Mouse (Mus musculus): ENCODE measurements around the gene Map2k7. TPM values are rescaled to one million over a fixed set of nuclear protein-coding genes. Genes with fewer than 3 reads are reported as not detected.

Map2k7 gene
- polyA plus RNA-seq, 1 experiment from 2014 or later, result 24.6 TPM

- Histone ChIP-seq H3K27ac (peak overlapping the region; percentile 68; the same call in 1 of the 2 replicates), H3K4me1 (peaks cover 30% of the 10 kb centered on the region), H3K4me2 (peak overlapping the region; percentile 95), H3K27me3 (replicated peaks) (peaks cover 22% of the 10 kb centered on the region), H3K9me3 (no peaks in the 10 kb centered on the region), H3K9ac (no peak overlapping the region), H3K36me3 (no peaks in the 10 kb centered on the region), H3K4me3 (replicated peaks) (peak overlapping the region; percentile 48)
- under 1% methylated on average over 25 of the region's 25 CpGs for WGBS
- peak; percentile 19; the same call in 1 of the 2 replicates for ATAC-seq (ENCODE audit: insufficient read depth, low FRiP score, low read depth)
Measured at GRCm38 (mm10) chr8:4212809-4213209, 25.7 kb upstream of the Map2k7 start.

DNA sequence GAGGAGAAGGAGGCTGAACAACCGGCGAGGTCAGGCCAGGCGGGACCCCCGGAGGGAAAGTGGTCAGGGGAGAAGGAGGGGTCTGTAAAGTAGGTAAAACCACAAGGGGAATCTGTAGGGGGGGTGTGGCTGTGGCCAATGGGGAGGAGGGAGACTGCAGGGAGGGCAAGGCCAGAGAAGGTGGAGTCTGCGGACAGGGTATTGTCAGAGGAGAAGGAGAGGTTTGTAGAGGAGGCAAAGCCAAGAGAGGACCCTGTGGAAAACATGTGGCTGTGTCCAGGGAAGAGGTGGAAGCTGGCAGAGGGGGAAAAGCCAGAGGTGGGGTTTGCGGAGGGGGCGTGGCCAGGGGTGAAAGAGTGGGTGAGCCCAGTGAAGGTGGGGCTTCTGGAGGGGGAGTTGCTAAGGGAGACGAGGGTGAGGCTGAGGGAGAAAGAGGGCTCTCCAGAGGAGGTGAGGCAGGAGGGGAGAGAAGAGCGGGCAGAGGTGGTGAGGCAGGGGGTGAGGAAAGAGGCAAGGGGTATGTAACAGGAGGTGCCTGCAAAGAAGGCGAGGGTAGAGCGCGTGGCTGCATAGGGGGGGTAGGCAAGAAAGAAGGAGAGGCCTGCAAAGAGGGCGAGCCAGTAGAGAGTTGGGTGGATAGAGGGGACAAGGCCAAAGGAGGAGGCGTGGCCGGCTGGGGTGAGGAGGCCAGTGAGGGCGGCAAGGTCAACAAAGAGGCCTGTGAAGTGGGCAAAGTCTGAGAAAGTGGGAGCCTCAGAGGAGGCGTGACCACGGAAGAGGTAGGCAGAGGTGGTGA lies 25.1 kb upstream of the Map2k7 start:
- peaks cover 30% of the 10 kb centered on the region for H3K4me1 ChIP-seq
- no peaks in the 10 kb centered on the region for H3K36me3 ChIP-seq
- H3K4me3 ChIP-seq (replicated peaks), result peak overlapping the region; percentile 48
- peaks cover 22% of the 10 kb centered on the region for H3K27me3 ChIP-seq (replicated peaks)
- H3K4me2 ChIP-seq, result peak overlapping the region; percentile 95
- WGBS, result 3% methylated on average over 18 of the region's 18 CpGs
- H3K9me3 ChIP-seq, result no peaks in the 10 kb centered on the region
- H3K27ac ChIP-seq, result peak overlapping the region; percentile 68
- peak; percentile 68 for ATAC-seq (ENCODE audit: insufficient read depth, low FRiP score, low read depth)
- no peak overlapping the region for H3K9ac ChIP-seq

- Histone ChIP-seq H3K27me3 (replicated peaks) (peaks cover 22% of the 10 kb centered on the region), H3K9ac (no peak overlapping the region), H3K27ac (peak overlapping the region; percentile 68), H3K36me3 (no peaks in the 10 kb centered on the region), H3K4me3 (replicated peaks) (peak overlapping the region; percentile 48), H3K4me1 (peaks cover 30% of the 10 kb centered on the region), H3K9me3 (no peaks in the 10 kb centered on the region), H3K4me2 (peak overlapping the region; percentile 95)
- peak; percentile 74 for ATAC-seq (ENCODE audit: insufficient read depth, low FRiP score, low read depth)
- WGBS, result 11% methylated on average over 33 of the region's 33 CpGs
Measured at GRCm38 (mm10) chr8:4214006-4214980, 24.2 kb upstream of the Map2k7 start.

- H3K27ac ChIP-seq, result no peak overlapping the region
- 8% methylated on average over 18 of the region's 18 CpGs for WGBS
- H3K27me3 ChIP-seq (replicated peaks), result peaks cover 22% of the 10 kb centered on the region
- peak overlapping the region; percentile 93 for H3K4me2 ChIP-seq
- H3K4me1 ChIP-seq, result peaks cover 30% of the 10 kb centered on the region
- no peaks in the 10 kb centered on the region for H3K36me3 ChIP-seq
- H3K9ac ChIP-seq, result no peak overlapping the region
- no peak for ATAC-seq (ENCODE audit: insufficient read depth, low FRiP score, low read depth)
- H3K9me3 ChIP-seq, result no peaks in the 10 kb centered on the region
- peak overlapping the region; percentile 53 for H3K4me3 ChIP-seq (replicated peaks)
Measured at GRCm38 (mm10) chr8:4216296-4216695, 22.2 kb upstream of the Map2k7 start.

GRCm38 (mm10) chr8:4216791-4217621 lies 21.5 kb upstream of the Map2k7 start, which contains the start of gene Prr36:
TSS of gene Prr36 (minus strand) at chr8:4217459.
- Histone ChIP-seq H3K9ac (peak within 1 kb of the TSS; percentile 22; the same call in 1 of the 2 replicates), H3K36me3 (no peaks in the 10 kb centered on the region), H3K27me3 (replicated peaks) (peaks cover 22% of the 10 kb centered on the region), H3K9me3 (no peaks in the 10 kb centered on the region), H3K4me2 (peak within 1 kb of the TSS; percentile 93), H3K4me3 (replicated peaks) (peak within 1 kb of the TSS; percentile 53), H3K27ac (no peak within 1 kb of the TSS), H3K4me1 (peaks cover 30% of the 10 kb centered on the region)
- 0 out of 2 replicates have a peak, but pooled peaks have one; percentile 17 for ATAC-seq (ENCODE audit: insufficient read depth, low FRiP score, low read depth)
- WGBS, result 1% methylated on average over 44 of the region's 44 CpGs

DNA sequence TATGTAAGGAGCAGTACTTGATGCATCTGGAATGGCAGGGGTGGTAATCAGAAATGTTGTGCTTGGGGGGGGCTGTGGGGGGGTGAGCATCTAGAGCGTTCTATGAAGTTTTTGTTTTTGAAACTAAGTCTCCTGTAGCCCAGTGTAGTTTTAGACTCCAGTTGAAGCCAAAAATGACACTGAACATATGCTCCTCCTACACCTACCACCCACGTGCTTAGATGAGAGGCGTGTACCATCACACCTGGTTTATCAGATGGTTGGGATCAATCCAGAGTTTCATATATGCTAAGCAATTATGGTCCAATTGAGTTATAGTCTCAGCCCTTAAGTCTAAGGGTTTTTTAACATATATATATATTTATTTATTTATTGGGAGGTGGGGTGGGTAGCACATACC lies 18.9 kb upstream of the Map2k7 start:
- H3K36me3 ChIP-seq, result no peaks in the 10 kb centered on the region
- no peaks in the 10 kb centered on the region for H3K9me3 ChIP-seq
- no peak overlapping the region for H3K4me2 ChIP-seq
- peaks cover 22% of the 10 kb centered on the region for H3K27me3 ChIP-seq (replicated peaks)
- H3K4me1 ChIP-seq, result peaks cover 12% of the 10 kb centered on the region
- H3K27ac ChIP-seq, result no peak overlapping the region
- H3K9ac ChIP-seq, result no peak overlapping the region
- 90% methylated on average over 3 of the region's 3 CpGs for WGBS
- no peak for ATAC-seq (ENCODE audit: insufficient read depth, low FRiP score, low read depth)
- H3K4me3 ChIP-seq (replicated peaks), result no peak overlapping the region

DNA sequence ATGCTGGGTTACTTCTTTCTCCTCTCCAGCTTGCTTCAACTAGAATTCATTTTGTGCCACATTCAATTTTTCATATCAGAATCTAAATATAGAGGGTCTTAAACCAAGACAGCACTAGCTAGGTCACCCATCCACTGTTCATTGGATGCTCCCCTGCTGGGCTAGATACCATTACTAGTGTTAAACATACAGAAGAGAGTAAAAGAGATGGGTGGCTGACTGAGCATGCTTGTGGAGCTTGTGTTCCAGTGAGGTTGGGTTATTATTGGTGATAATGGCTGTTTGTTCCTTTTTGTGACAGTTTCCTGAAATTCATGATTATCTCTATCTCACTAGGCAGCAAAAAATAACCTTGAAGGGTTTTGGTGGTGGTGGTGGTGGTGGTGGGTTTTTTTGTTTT lies 16.5 kb upstream of the Map2k7 start:
- H3K27ac ChIP-seq, result no peak overlapping the region
- no peak for ATAC-seq (ENCODE audit: insufficient read depth, low FRiP score, low read depth)
- no peak overlapping the region for H3K4me2 ChIP-seq
- H3K4me3 ChIP-seq (replicated peaks), result no peak overlapping the region
- peaks cover 5% of the 10 kb centered on the region for H3K27me3 ChIP-seq (replicated peaks)
- H3K9me3 ChIP-seq, result no peaks in the 10 kb centered on the region
- H3K36me3 ChIP-seq, result no peaks in the 10 kb centered on the region
- peaks cover 6% of the 10 kb centered on the region; the same call in 1 of the 2 replicates for H3K4me1 ChIP-seq
- no peak overlapping the region for H3K9ac ChIP-seq

DNA sequence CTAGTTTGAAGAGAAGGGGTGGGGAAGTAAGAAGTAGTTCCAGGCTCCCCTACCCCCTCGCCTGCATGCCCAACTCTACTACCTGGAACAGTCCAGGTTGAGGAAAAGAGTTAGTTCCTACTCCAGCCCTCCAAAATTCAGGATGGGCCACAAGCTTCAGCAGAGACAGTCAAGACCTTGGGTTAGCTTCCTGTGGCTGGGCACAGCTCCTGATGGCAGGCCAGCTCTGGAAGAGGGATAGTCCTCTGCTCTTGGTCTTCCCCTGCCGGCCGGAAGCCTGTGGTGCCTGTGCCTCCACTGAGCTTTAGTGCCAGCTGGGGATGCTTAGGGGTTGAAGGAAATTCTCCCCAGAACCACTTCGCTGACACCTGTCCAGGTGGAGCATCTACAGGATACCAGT lies 12.2 kb upstream of the Map2k7 start:
- H3K36me3 ChIP-seq, result no peaks in the 10 kb centered on the region
- H3K27me3 ChIP-seq (replicated peaks), result no peaks in the 10 kb centered on the region; the same call in none of the 2 replicates
- WGBS, result 32% methylated on average over 4 of the region's 4 CpGs
- no peaks in the 10 kb centered on the region for H3K9me3 ChIP-seq
- peak overlapping the region; percentile 55 for H3K4me2 ChIP-seq
- H3K9ac ChIP-seq, result 0 out of 2 replicates have a peak overlapping the region, but pooled peaks have one; percentile 13
- H3K4me1 ChIP-seq, result peaks cover 8% of the 10 kb centered on the region; the same call in 1 of the 2 replicates
- no peak overlapping the region for H3K27ac ChIP-seq
- peak overlapping the region; percentile 32 for H3K4me3 ChIP-seq (replicated peaks)
- ATAC-seq (ENCODE audit: insufficient read depth, low FRiP score, low read depth), result peak; percentile 29; the same call in 1 of the 2 replicates

- peak; percentile 72 for ATAC-seq (ENCODE audit: insufficient read depth, low FRiP score, low read depth)
- Histone ChIP-seq H3K27me3 (replicated peaks) (no peaks in the 10 kb centered on the region; the same call in none of the 2 replicates), H3K4me3 (replicated peaks) (peak within 1 kb of the TSS; percentile 32), H3K4me2 (peak within 1 kb of the TSS; percentile 55), H3K4me1 (peaks cover 8% of the 10 kb centered on the region; the same call in 1 of the 2 replicates), H3K36me3 (no peaks in the 10 kb centered on the region), H3K9me3 (no peaks in the 10 kb centered on the region), H3K9ac (peak within 1 kb of the TSS; percentile 13; the same call in 1 of the 2 replicates), H3K27ac (no peak within 1 kb of the TSS)
- WGBS, result 5% methylated on average over 33 of the region's 33 CpGs
Measured at GRCm38 (mm10) chr8:4226739-4227347, 11.7 kb upstream of the Map2k7 start, which contains the start of gene Lrrc8e. TSS of gene Lrrc8e (plus strand) at chr8:4226827.

DNA sequence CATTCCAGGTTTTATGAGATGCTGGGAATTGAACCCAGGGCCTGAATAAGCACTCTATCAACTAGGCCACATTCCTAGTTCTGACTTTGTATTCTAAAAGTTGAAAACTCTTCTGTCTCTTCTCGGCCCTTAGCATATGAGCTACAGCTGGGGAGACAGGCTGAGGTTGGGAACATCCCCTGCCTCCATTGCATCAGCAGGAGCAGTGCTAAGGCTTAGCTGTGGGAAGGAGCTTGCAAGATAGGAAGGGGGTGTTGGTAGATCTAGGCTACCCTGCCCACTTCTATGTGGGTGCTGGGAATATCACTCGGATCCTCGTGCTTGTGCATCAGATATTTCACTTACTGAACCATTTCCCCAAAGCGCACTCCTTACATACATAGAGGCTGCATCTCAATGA lies 10.6 kb upstream of the Map2k7 start:
- WGBS, result 95% methylated on average over 4 of the region's 4 CpGs
- no peak for ATAC-seq (ENCODE audit: insufficient read depth, low FRiP score, low read depth)
- Histone ChIP-seq H3K36me3 (no peaks in the 10 kb centered on the region), H3K4me3 (replicated peaks) (no peak overlapping the region), H3K4me2 (no peak overlapping the region), H3K27ac (no peak overlapping the region), H3K4me1 (peaks cover 8% of the 10 kb centered on the region; the same call in 1 of the 2 replicates), H3K9ac (no peak overlapping the region), H3K27me3 (replicated peaks) (no peaks in the 10 kb centered on the region; the same call in none of the 2 replicates), H3K9me3 (no peaks in the 10 kb centered on the region)

Data from stomach, embryonic 15.5 days (tissue).